Mouse (Mus musculus): ENCODE results near the gene Tada1. TPM values are rescaled to one million over a fixed set of nuclear protein-coding genes. Genes with fewer than 3 reads are reported as not detected.

Gene Tada1
- polyA plus RNA-seq, 1 experiment from 2014 or later, result 42.9 TPM

- H3K27me3 ChIP-seq (replicated peaks; ENCODE audit: control insufficient read depth, insufficient read depth, low read length), result no peaks in the 10 kb centered on the region
- under 1% methylated on average over 41 of the region's 41 CpGs for WGBS
Measured at GRCm38 (mm10) chr1:166379630-166380231, 834 bp downstream of the Tada1 start.

GRCm38 (mm10) chr1:166381336-166381735 lies 2.4 kb downstream of the Tada1 start:
- Histone ChIP-seq H3K4me3 (ENCODE audit: low read depth, low read length) (no peak overlapping the region; the same call in 1 of the 2 replicates), H3K4me2 (peak overlapping the region; percentile 78), H3K4me1 (replicated peaks; ENCODE audit: control insufficient read depth, insufficient read depth, low read length) (peaks cover 15% of the 10 kb centered on the region), H3K9ac (ENCODE audit: low read depth, low read length) (no peak overlapping the region; the same call in 1 of the 2 replicates), H3K36me3 (ENCODE audit: control insufficient read depth, insufficient read depth, low read length) (peaks cover 13% of the 10 kb centered on the region), H3K27me3 (replicated peaks; ENCODE audit: control insufficient read depth, insufficient read depth, low read length) (no peaks in the 10 kb centered on the region), H3K27ac (ENCODE audit: low read depth, low read length) (no peak overlapping the region), H3K9me3 (ENCODE audit: control insufficient read depth, low read length) (no peaks in the 10 kb centered on the region)
- ATAC-seq (replicated peaks; ENCODE audit: low FRiP score) (no peak), DNase-seq (ENCODE audit: low spot score) (no peak)
- 75% methylated on average over 10 of the region's 10 CpGs for WGBS

More at GRCm38 (mm10) chr1:166379630-166380231, 834 bp downstream of the Tada1 start:
- ATAC-seq (replicated peaks; ENCODE audit: low FRiP score) (peak; percentile 56), DNase-seq (ENCODE audit: low spot score) (peak; percentile 74)
- Histone ChIP-seq H3K9me3 (ENCODE audit: control insufficient read depth, low read length) (no peaks in the 10 kb centered on the region), H3K4me1 (replicated peaks; ENCODE audit: control insufficient read depth, insufficient read depth, low read length) (peaks cover 15% of the 10 kb centered on the region), H3K4me3 (ENCODE audit: low read depth, low read length) (peak overlapping the region; percentile 84), H3K36me3 (ENCODE audit: control insufficient read depth, insufficient read depth, low read length) (peaks cover 6% of the 10 kb centered on the region; the same call in 1 of the 2 replicates), H3K27ac (ENCODE audit: low read depth, low read length) (peak overlapping the region; percentile 83), H3K4me2 (peak overlapping the region; percentile 78), H3K9ac (ENCODE audit: low read depth, low read length) (peak overlapping the region; percentile 96)

GRCm38 (mm10) chr1:166381821-166382220 lies 2.9 kb downstream of the Tada1 start:
- no peak overlapping the region; the same call in 1 of the 2 replicates for H3K4me3 ChIP-seq (ENCODE audit: low read depth, low read length)
- H3K36me3 ChIP-seq (ENCODE audit: control insufficient read depth, insufficient read depth, low read length), result peaks cover 13% of the 10 kb centered on the region
- H3K9me3 ChIP-seq (ENCODE audit: control insufficient read depth, low read length), result no peaks in the 10 kb centered on the region
- H3K27ac ChIP-seq (ENCODE audit: low read depth, low read length), result no peak overlapping the region
- DNase-seq (ENCODE audit: low spot score), result no peak
- H3K27me3 ChIP-seq (replicated peaks; ENCODE audit: control insufficient read depth, insufficient read depth, low read length), result no peaks in the 10 kb centered on the region
- no peak overlapping the region for H3K9ac ChIP-seq (ENCODE audit: low read depth, low read length)
- peaks cover 15% of the 10 kb centered on the region for H3K4me1 ChIP-seq (replicated peaks; ENCODE audit: control insufficient read depth, insufficient read depth, low read length)
- H3K4me2 ChIP-seq, result peak overlapping the region; percentile 78
- 63% methylated on average over 5 of the region's 5 CpGs for WGBS
- ATAC-seq (replicated peaks; ENCODE audit: low FRiP score), result no peak

- Histone ChIP-seq H3K9me3 (ENCODE audit: control insufficient read depth, low read length) (no peaks in the 10 kb centered on the region), H3K4me1 (replicated peaks; ENCODE audit: control insufficient read depth, insufficient read depth, low read length) (peaks cover 15% of the 10 kb centered on the region), H3K4me3 (ENCODE audit: low read depth, low read length) (no peak overlapping the region), H3K27me3 (replicated peaks; ENCODE audit: control insufficient read depth, insufficient read depth, low read length) (no peaks in the 10 kb centered on the region), H3K27ac (ENCODE audit: low read depth, low read length) (no peak overlapping the region), H3K4me2 (no peak overlapping the region), H3K36me3 (ENCODE audit: control insufficient read depth, insufficient read depth, low read length) (peaks cover 18% of the 10 kb centered on the region), H3K9ac (ENCODE audit: low read depth, low read length) (no peak overlapping the region)
- WGBS, result 82% methylated on average over 4 of the region's 4 CpGs
- no peak for DNase-seq (ENCODE audit: low spot score)
- no peak for ATAC-seq (replicated peaks; ENCODE audit: low FRiP score)
Measured at GRCm38 (mm10) chr1:166382626-166383025, 3.7 kb downstream of the Tada1 start.

GRCm38 (mm10) chr1:166384614-166385013 lies 5.7 kb downstream of the Tada1 start:
- peaks cover 31% of the 10 kb centered on the region for H3K36me3 ChIP-seq (ENCODE audit: control insufficient read depth, insufficient read depth, low read length)
- no peaks in the 10 kb centered on the region for H3K9me3 ChIP-seq (ENCODE audit: control insufficient read depth, low read length)
- H3K4me1 ChIP-seq (replicated peaks; ENCODE audit: control insufficient read depth, insufficient read depth, low read length), result peaks cover 15% of the 10 kb centered on the region
- no peak overlapping the region for H3K9ac ChIP-seq (ENCODE audit: low read depth, low read length)
- WGBS, result 96% methylated on average over 10 of the region's 10 CpGs
- DNase-seq (ENCODE audit: low spot score) (no peak), ATAC-seq (replicated peaks; ENCODE audit: low FRiP score) (no peak)
- no peak overlapping the region for H3K4me2 ChIP-seq
- H3K27ac ChIP-seq (ENCODE audit: low read depth, low read length), result no peak overlapping the region
- H3K27me3 ChIP-seq (replicated peaks; ENCODE audit: control insufficient read depth, insufficient read depth, low read length), result no peaks in the 10 kb centered on the region
- no peak overlapping the region for H3K4me3 ChIP-seq (ENCODE audit: low read depth, low read length)

- ATAC-seq (replicated peaks; ENCODE audit: low FRiP score), result no peak
- Histone ChIP-seq H3K27me3 (replicated peaks; ENCODE audit: control insufficient read depth, insufficient read depth, low read length) (no peaks in the 10 kb centered on the region), H3K27ac (ENCODE audit: low read depth, low read length) (no peak overlapping the region), H3K4me2 (no peak overlapping the region), H3K9me3 (ENCODE audit: control insufficient read depth, low read length) (no peaks in the 10 kb centered on the region), H3K36me3 (ENCODE audit: control insufficient read depth, insufficient read depth, low read length) (peaks cover 38% of the 10 kb centered on the region), H3K9ac (ENCODE audit: low read depth, low read length) (no peak overlapping the region), H3K4me1 (replicated peaks; ENCODE audit: control insufficient read depth, insufficient read depth, low read length) (peaks cover 13% of the 10 kb centered on the region), H3K4me3 (ENCODE audit: low read depth, low read length) (no peak overlapping the region)
- 91% methylated on average over 5 of the region's 5 CpGs for WGBS
- no peak for DNase-seq (ENCODE audit: low spot score)
Measured at GRCm38 (mm10) chr1:166385431-166385830, 6.5 kb downstream of the Tada1 start.

GRCm38 (mm10) chr1:166388511-166388910 lies 9.6 kb downstream of the Tada1 start:
- no peak overlapping the region for H3K9ac ChIP-seq (ENCODE audit: low read depth, low read length)
- H3K4me2 ChIP-seq, result no peak overlapping the region
- H3K36me3 ChIP-seq (ENCODE audit: control insufficient read depth, insufficient read depth, low read length), result peaks cover 48% of the 10 kb centered on the region
- H3K4me1 ChIP-seq (replicated peaks; ENCODE audit: control insufficient read depth, insufficient read depth, low read length), result no peaks in the 10 kb centered on the region
- no peak overlapping the region for H3K4me3 ChIP-seq (ENCODE audit: low read depth, low read length)
- H3K27ac ChIP-seq (ENCODE audit: low read depth, low read length), result no peak overlapping the region
- no peaks in the 10 kb centered on the region for H3K27me3 ChIP-seq (replicated peaks; ENCODE audit: control insufficient read depth, insufficient read depth, low read length)
- DNase-seq (ENCODE audit: low spot score), result no peak
- ATAC-seq (replicated peaks; ENCODE audit: low FRiP score), result no peak
- no peaks in the 10 kb centered on the region for H3K9me3 ChIP-seq (ENCODE audit: control insufficient read depth, low read length)
- 94% methylated on average over 11 of the region's 11 CpGs for WGBS

GRCm38 (mm10) chr1:166389406-166390125 lies 10.7 kb downstream of the Tada1 start:
- H3K27me3 ChIP-seq (replicated peaks; ENCODE audit: control insufficient read depth, insufficient read depth, low read length), result no peaks in the 10 kb centered on the region
- H3K27ac ChIP-seq (ENCODE audit: low read depth, low read length), result no peak overlapping the region
- WGBS, result 94% methylated on average over 16 of the region's 16 CpGs
- no peaks in the 10 kb centered on the region for H3K4me1 ChIP-seq (replicated peaks; ENCODE audit: control insufficient read depth, insufficient read depth, low read length)
- H3K4me3 ChIP-seq (ENCODE audit: low read depth, low read length), result no peak overlapping the region
- no peak overlapping the region for H3K9ac ChIP-seq (ENCODE audit: low read depth, low read length)
- no peaks in the 10 kb centered on the region for H3K9me3 ChIP-seq (ENCODE audit: control insufficient read depth, low read length)
- peaks cover 48% of the 10 kb centered on the region for H3K36me3 ChIP-seq (ENCODE audit: control insufficient read depth, insufficient read depth, low read length)
- DNase-seq (ENCODE audit: low spot score) (no peak), ATAC-seq (replicated peaks; ENCODE audit: low FRiP score) (no peak)
- no peak overlapping the region for H3K4me2 ChIP-seq

- DNase-seq (ENCODE audit: low spot score), result no peak
- H3K27me3 ChIP-seq (replicated peaks; ENCODE audit: control insufficient read depth, insufficient read depth, low read length), result no peaks in the 10 kb centered on the region
- no peak overlapping the region for H3K9ac ChIP-seq (ENCODE audit: low read depth, low read length)
- ATAC-seq (replicated peaks; ENCODE audit: low FRiP score), result no peak
- 93% methylated on average over 6 of the region's 6 CpGs for whole genome bisulfite sequencing
- no peaks in the 10 kb centered on the region for H3K4me1 ChIP-seq (replicated peaks; ENCODE audit: control insufficient read depth, insufficient read depth, low read length)
- H3K36me3 ChIP-seq (ENCODE audit: control insufficient read depth, insufficient read depth, low read length), result peaks cover 43% of the 10 kb centered on the region
- no peak overlapping the region for H3K4me2 ChIP-seq
- no peak overlapping the region for H3K27ac ChIP-seq (ENCODE audit: low read depth, low read length)
- no peaks in the 10 kb centered on the region for H3K9me3 ChIP-seq (ENCODE audit: control insufficient read depth, low read length)
- H3K4me3 ChIP-seq (ENCODE audit: low read depth, low read length), result no peak overlapping the region
Measured at GRCm38 (mm10) chr1:166391671-166392070, 12.8 kb downstream of the Tada1 start.

Measured in liver, embryonic 11.5 days (tissue).